Mouse (Mus musculus) testis, adult 10 weeks (tissue): Measurements from ENCODE around the gene Klrb1b. TPM values are rescaled to one million over a fixed set of nuclear protein-coding genes. Genes with fewer than 3 reads are reported as not detected.

ENCODE experiments used
- polyA plus RNA-seq: library from polyadenylated mRNA; stranded (reverse); fragments of 350-450 nt; fragmentation: Illumina TruSeq; extraction: RNeasy Lipid Tissue Mini Kit (QIAGEN cat#74804); gene quantifications from one replicate; pipeline ENCODE4 v1.2.3, GENCODE M21; 2014; ENCODE audit warnings: low read depth, low replicate concordance

The Klrb1b gene
- not detected for polyA plus RNA-seq

DNA sequence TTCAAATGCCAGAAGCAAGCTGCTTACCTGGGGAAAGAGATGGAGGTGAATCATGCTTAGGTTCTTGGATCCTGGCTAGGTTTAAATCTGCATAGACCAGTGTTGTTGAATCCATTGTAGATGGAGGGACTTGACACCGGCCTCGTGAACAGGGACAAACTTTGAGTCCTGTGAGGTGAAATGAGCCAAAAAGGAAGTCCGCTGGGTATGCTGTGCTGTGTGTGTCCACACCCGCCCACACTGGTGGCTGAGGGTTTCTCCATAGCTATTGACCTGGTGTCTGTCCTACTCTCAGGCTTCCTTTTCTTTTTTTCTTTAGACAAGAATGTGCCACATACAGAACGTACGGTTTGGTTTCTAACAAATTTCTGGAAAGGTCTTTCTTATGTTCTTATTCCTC, at the start of gene Klrb1b, which contains the start of gene Gm44511:
Gene Klrb1b (minus strand): TSS at position 200 of the 400 bp plus-strand sequence.
Gene Gm44511 (minus strand): TSS at position 184 of the 400 bp plus-strand sequence.

DNA sequence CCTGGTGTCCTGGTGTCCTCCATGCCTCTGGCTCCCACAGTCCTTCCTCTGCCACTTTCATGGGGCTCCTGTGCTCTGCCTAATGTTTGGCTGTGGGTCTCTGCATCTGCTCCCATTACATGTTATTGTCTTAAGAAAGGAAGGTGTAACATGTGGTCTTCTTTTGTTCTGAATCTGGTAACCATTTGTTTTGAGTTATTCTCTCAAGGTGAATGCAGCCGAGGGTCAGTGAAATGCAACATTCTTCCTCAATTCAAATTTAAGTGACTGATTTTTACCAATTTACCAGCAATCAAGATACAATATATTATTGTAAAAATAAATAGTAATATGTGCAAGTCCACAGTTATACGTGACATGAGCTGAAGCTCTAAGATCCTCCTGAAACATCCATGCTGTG, 37.0 kb downstream of the Klrb1b start, which contains the start of gene Klrb1c:
Gene Klrb1c (minus strand): TSS at position 101 of the 400 bp plus-strand sequence.

Other genes with a start within 250 kb of the Klrb1b start
- gene A2ml1, start 244.7 kb downstream of the Klrb1b start, polyA plus RNA-seq = 1.6 TPM
- gene Klrb1a, start 202.8 kb downstream of the Klrb1b start, polyA plus RNA-seq = 0.90 TPM
- 0.15 TPM for gene Clec2h, start 163.9 kb downstream of the Klrb1b start, polyA plus RNA-seq
- 90.0 TPM for gene Klrb1, start 103.3 kb downstream of the Klrb1b start, polyA plus RNA-seq
- 0.67 TPM for gene Klrb1c, start 37.1 kb downstream of the Klrb1b start, polyA plus RNA-seq
- not detected for gene Gm44511, start within 50 bp of the Klrb1b start, polyA plus RNA-seq
- gene Clec2i, start 61.3 kb upstream of the Klrb1b start, polyA plus RNA-seq = 0.38 TPM
- 0.25 TPM for gene BC035044, start 64.8 kb upstream of the Klrb1b start, polyA plus RNA-seq
- gene Clec2g, start 108.0 kb upstream of the Klrb1b start, polyA plus RNA-seq = not detected
- not detected for gene Klrb1f, start 219.6 kb upstream of the Klrb1b start, polyA plus RNA-seq